Mouse (Mus musculus): ENCODE measurements around the gene Tnfrsf9.
A peak's percentile ranks its signal among the peaks of the same experiment; 100 is the strongest.
"Not testable (repeated sequence)": the region's sequence is repeated elsewhere in the genome, so short reads cannot be mapped to it uniquely, and the experiment has no call there.

Tnfrsf9 gene

GRCm38 (mm10) chr4:150894718-150895501 lies 19.5 kb upstream of the Tnfrsf9 start:
- no peak for DNase-seq (ENCODE audit: low spot score)

- DNase-seq (ENCODE audit: low spot score), result no peak
These were observed 17.3 kb upstream of the Tnfrsf9 start for GRCm38 (mm10) chr4:150896896-150897624.

GRCm38 (mm10) chr4:150898716-150899365 lies 15.5 kb upstream of the Tnfrsf9 start:
- DNase-seq (ENCODE audit: low spot score), result no peak

- DNase-seq (ENCODE audit: low spot score), result no peak
These were observed 13.9 kb upstream of the Tnfrsf9 start for GRCm38 (mm10) chr4:150900486-150900885.

- DNase-seq (ENCODE audit: low spot score), result peak; percentile 74
These were observed 12.7 kb upstream of the Tnfrsf9 start for GRCm38 (mm10) chr4:150901651-150902050.

- no peak for DNase-seq (ENCODE audit: low spot score)
These were observed 12.3 kb upstream of the Tnfrsf9 start for GRCm38 (mm10) chr4:150902062-150902461.

- DNase-seq (ENCODE audit: low spot score), result no peak
These were observed 11.1 kb upstream of the Tnfrsf9 start for GRCm38 (mm10) chr4:150903091-150903742.

GRCm38 (mm10) chr4:150907099-150907498 lies 7.3 kb upstream of the Tnfrsf9 start:
- no peak for DNase-seq (ENCODE audit: low spot score)

GRCm38 (mm10) chr4:150908512-150908911 lies 5.8 kb upstream of the Tnfrsf9 start:
- DNase-seq (ENCODE audit: low spot score), result not testable (repeated sequence)

- peak; percentile 99 for DNase-seq (ENCODE audit: low spot score)
These were observed 4.8 kb upstream of the Tnfrsf9 start for GRCm38 (mm10) chr4:150909451-150910156.

GRCm38 (mm10) chr4:150910164-150910951 lies 4.0 kb upstream of the Tnfrsf9 start:
- no peak for DNase-seq (ENCODE audit: low spot score)

GRCm38 (mm10) chr4:150913743-150914142 lies 619 bp upstream of the Tnfrsf9 start:
- no peak for DNase-seq (ENCODE audit: low spot score)

GRCm38 (mm10) chr4:150915181-150915906 lies 982 bp downstream of the Tnfrsf9 start:
- no peak for DNase-seq (ENCODE audit: low spot score)

- no peak for DNase-seq (ENCODE audit: low spot score)
These were observed 3.1 kb downstream of the Tnfrsf9 start for GRCm38 (mm10) chr4:150917336-150918027.

GRCm38 (mm10) chr4:150921206-150921605 lies 6.8 kb downstream of the Tnfrsf9 start:
- DNase-seq (ENCODE audit: low spot score), result no peak

GRCm38 (mm10) chr4:150924308-150924707 lies 9.9 kb downstream of the Tnfrsf9 start:
- no peak for DNase-seq (ENCODE audit: low spot score)

GRCm38 (mm10) chr4:150924936-150925335 lies 10.6 kb downstream of the Tnfrsf9 start:
- no peak for DNase-seq (ENCODE audit: low spot score)

GRCm38 (mm10) chr4:150925923-150926322 lies 11.6 kb downstream of the Tnfrsf9 start:
- DNase-seq (ENCODE audit: low spot score), result no peak

- DNase-seq (ENCODE audit: low spot score), result no peak
These were observed 12.8 kb downstream of the Tnfrsf9 start for GRCm38 (mm10) chr4:150926924-150927705.

Measured in testis, postnatal 14 days (tissue).